Mouse (Mus musculus) retina, embryonic 14.5 days (tissue): ENCODE measurements around the gene Sp9.
A peak's percentile ranks its signal among the peaks of the same experiment; 100 is the strongest.

Source experiments
- DNase-seq: peaks from one replicate; pipeline ENCODE4 v3.0.0-alpha.2; 2015; ENCODE audit warnings: low spot score

Gene Sp9

DNA sequence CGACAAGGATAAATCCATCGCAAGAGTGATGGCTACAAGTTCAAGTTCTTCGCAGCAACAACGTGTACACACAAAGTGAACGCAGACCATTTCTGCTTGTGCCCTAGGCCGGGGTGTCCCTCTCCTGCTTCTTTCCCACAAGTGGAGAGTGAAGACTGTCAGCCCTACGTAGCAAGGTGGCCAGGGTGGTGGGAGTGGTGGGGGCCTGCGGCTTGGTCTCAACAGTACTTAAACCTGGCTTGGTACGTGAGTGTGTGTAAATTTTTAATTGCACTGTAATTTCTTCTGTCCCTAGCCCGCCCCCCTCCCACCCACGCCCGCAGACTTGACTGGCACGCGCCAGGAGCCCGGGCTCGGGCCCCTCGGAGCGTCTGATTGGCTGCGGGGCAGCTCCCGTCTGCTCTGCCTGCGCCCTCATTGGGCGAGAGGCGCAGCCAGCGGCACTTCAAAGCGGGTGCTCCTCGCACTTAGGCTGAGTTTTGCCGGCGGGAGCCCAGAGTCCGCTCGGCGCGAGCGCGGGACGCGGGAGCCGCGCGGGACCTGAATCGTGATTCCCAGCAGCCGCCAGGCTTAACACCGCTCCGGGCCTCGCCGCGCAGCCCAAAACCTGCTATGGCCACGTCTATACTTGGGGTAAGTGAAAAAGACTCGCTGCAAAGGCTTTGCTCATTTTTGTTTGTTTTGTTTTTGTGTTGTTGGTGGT is at the start of gene Sp9:
Gene Sp9, plus strand, starts transcription at position 467 of the 703 bp plus-strand sequence.
- peak; percentile 78 for DNase-seq

DNA sequence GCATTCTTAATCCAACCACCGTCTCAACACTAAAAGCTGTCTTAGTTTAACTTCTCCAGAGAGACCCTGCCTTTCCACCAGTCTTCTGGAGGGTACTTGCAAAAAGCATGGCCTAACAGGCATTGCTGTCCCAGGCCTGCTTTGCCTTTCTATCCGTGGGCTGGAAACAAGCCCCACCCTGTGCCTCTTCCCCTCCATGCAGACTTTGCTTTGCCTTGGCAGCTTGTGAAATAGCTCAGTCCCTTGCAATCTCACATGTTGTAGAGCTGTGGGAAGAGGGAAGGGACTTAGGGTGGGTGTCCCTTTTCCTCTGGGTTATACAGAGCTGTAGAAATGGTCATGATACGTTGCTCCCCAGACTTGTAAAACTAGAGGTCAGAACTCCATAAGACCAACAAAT is 40.6 kb upstream of the Sp9 start:
- no peak for DNase-seq

DNA sequence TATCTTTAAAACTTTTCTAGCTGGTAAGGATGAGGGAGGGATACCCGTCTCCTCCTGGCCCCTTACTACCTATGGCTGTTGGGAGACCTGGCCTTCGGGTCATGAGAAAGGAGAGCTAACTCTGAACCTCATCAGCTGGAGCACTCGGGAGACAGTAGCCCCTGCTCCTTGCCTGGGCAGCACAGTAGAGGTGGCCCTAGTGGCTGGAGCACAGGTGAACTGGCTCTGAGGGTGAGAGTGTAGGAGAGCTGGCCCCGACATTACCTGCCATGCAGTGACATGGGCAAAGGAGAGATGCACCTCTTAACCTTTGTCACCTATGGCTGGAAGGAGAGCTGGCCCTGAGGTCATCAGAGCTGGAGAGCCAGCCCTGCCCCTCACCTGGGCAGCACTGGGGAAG is 30.4 kb upstream of the Sp9 start:
- no peak for DNase-seq

DNA sequence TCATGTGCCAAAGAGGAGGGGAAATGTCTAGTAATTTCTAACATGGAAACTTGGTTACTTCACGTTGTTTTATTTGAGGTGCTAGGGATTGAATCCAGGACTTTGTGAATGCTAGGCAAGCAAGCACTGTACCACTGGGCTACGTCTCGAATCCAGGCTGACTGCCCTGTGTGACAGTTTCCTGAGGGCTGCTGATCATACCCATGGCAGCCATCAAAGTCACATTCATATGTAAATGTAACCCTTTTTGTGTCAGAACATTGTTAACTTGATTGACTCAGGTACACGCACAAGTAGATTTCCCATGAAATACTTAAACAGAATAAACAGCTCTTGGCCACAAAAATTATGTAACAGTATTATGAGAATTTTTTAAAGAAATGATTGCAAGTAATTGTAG is 23.0 kb upstream of the Sp9 start:
- DNase-seq: no peak

DNA sequence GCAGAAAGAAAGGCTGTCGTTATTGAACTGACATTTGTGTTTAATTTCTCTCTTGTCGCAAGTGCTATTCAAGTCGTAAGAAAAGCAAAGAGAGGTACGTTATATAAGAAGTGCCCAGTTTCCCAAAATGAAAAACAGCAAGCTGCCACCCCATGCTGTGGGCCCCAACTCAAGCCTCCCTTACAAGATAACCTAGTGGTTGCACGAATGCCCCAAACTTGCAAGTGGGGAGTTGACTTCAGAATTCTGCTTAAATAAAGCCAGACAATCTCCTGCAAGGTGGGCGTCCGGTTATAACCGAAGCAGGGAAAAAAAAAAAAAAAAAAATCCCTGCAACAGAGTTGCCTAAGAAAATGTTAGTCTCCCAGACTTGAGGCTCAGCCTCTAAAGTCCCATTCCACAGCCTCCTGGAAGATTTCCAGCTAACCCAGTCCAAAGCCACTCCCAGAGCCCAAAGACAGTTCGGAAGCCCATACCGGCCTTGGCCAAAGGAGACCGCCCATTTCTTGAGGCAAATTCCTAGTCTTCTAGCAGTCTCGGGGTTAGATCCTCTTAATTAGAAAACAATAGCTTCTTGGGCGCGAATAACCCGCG is 8.5 kb upstream of the Sp9 start:
- DNase-seq: peak; percentile 20

DNA sequence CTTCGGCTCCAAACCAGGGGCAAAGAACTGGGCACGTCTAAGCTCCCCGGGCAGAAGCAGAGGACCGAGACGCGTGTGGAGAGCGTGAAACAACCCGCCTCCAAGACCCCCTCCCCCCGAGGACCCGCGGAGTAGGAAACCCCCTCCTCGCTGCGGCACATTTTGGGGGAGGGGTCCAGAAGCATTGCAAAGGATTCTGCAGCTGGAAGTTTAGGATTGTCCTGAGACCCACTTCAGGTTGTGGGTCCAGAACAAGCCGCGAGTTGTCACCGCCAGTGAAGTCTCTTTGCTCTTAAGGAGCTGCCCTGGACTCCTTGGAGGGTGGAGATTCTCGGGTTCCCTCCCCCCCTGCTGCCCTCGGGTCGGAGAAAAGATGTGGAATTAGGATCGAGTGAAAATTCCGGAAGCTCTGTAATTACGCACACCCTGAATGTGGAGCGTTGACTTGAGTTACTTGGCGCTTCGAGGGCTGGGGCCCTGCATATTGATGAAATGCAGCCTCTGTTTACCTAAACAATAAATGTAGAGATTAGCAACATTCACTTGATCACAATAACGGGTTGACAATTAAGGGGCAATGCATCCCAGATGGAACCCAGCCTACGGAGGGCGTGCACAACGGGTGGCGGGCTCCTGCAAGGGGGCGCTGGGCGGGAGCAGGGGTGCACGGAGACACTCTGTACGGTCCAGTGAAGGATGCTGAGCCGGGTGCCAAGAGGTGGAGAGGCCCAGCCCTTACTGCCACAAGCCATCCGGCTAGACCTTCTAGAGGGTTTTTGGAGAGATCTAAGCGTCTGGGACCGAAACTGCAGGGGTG is 7.7 kb upstream of the Sp9 start:
- DNase-seq: peak; percentile 29

DNA sequence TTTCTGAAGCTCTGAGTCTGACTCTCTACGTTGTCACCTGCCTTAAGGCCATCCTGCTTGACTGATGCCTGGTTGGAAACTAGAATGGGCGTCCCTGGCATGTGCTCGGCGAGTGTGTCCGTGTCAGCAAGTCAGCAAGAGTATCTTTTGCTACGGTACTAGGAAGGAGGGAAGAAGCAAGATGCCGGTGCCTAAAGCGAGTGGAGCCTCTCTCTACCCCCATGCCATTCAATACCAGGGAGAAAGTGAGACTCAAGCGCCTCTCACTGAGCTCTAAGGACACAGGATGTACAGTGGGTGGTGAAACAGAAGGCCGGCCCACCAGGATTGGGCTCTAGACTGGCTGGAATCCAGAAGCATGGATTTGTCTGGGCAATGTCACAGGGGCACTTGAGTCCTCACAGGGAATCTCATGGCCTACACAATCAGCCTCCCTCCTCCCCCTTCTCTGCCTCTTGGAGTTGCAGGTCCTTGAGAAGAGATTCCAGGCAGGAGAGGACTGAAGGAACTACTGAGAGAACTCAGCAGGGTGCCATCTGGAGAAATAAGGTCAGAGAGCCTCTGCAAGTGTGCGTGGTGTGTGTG is 7.0 kb upstream of the Sp9 start:
- peak; percentile 18 for DNase-seq

DNA sequence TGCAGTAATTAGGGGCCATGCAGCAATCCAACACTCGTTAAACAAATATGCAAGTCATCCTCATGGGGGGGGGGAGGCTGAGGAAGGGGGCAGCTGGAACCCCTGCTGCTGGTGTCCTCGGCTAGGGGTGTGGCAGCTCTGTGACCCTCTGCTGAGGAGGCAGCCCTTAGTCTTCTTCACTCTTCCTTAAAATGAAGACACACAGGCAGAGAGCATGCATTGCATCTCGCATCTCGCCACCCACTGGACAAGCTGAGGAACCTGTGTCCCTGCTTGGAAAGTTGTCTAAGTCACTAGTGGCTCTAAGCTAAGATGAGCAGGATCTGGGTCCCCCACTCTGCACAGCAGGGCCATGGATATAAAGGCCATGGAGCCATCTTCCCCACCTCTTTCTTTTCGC is 5.7 kb upstream of the Sp9 start:
- peak; percentile 35 for DNase-seq

DNA sequence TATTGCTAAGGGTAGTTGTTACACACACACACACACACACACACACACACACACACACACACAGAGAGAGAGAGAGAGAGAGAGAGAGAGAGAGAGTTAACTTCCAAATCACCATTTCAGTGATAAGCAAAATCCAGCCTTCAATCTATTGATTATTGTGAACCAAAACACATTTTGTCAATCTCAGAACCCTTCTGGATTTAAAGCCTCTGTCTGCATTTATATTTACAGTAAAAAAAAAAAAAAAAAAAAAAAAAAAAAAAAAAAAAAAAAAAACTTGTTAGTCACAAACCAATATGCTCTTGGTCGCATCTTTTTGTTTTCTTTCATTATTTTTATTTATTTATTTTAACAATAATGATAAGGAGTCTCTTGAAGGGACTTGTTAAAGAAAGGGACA is 5.1 kb upstream of the Sp9 start:
- peak; percentile 7 for DNase-seq

DNA sequence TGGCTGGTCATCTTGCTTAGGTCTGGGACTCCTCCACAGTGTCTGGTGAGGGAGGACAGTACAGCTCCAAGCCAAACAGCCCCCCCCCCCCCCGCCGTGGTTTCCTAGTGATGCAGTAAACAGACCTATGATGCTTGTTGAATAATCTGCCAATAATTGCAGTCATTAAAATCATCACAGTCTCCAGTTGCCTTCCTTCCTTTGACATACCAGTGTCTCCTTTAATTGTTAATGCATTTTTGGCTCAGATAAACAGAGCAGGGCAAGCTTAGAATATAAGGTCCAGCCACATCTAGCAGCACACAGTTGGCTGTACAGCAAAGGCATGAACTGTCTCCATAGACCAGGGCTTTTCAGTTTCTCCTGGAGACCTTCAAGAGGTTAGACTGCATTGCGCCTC is 4.5 kb upstream of the Sp9 start:
- peak; percentile 16 for DNase-seq

DNA sequence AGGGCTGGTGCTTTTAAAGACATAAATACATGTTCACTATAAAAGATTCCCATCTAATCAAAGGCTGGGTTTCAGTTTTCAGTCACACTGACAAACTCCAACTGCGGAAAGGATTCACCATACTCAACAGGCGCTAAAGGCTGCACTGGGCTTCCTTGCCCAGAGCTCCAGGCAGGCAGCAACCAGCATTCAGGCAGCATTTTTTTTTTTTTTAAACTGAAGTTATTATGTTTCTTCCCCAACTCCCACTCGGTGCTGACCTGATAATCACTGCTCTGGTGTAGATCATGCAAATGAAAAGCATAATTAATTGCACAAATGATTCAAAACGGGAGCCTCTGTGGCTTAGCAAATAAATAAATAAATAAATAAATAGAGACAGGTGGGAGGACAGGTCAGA is 3.9 kb upstream of the Sp9 start:
- peak; percentile 20 for DNase-seq

DNA sequence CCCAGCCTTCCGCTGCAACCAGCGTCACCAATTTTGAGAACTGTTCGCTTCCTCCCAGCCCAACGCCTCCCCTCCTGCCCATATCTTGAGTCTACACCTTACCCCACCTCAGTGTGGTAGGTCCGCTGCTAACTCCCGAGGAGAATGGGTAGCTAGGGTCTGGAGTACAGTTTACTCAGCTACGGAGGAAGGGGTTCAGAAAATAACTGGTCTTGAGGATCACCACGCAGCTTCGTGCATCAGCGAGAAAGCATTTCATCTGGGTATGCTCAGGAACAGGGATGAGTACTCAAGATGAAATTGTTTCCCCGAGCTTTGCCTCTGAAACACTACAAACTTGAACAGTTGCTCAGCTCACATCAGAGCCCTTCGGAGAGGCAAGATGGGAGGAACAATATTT is 3.4 kb upstream of the Sp9 start:
- peak; percentile 52 for DNase-seq

DNA sequence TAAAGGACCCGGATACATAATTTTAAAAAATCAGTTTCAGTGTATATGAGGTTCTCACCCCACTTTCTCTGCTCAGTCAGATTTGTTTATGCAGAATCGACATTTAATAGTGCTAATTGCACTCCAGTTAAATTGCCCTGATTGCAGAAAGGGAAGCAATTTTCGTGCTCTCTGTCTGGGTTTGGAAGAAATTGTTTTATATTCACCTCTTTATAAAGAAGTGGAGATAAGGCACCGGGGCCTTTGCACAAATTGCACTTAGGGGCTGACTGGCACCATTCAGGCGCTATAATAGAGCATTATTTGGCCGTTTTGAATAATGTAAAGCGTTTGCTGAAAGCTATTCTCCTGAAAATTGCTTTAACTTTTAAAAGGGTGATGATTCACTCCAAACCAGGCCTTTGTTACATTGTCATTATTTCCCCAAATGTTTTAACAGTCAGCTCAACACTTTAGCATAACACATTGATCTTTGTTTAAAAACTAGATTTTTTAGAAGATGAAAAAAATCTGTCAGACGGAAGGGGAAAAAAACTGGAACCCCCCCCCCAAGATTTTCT is 2.8 kb upstream of the Sp9 start:
- peak; percentile 30 for DNase-seq

DNA sequence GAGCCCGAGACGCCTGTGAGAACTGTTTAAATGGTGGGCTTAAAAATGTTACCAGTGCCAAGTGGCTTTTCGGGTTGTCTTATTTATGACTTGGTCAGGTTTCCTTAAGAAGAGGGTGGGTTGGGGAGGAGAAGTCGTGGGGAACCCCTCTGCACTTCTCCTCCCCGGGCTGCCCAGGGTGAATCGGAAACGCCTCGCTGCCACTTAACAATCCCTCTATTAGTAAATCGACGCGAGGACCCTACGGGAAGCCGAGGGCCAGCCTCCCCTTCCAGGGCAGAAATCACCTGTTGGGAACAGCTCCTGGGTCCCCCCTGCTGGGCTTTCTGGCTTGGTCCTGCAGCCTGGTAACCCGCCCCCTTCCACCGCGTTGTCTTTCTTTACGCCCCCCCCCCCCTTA is 2.1 kb upstream of the Sp9 start:
- peak; percentile 35 for DNase-seq

DNA sequence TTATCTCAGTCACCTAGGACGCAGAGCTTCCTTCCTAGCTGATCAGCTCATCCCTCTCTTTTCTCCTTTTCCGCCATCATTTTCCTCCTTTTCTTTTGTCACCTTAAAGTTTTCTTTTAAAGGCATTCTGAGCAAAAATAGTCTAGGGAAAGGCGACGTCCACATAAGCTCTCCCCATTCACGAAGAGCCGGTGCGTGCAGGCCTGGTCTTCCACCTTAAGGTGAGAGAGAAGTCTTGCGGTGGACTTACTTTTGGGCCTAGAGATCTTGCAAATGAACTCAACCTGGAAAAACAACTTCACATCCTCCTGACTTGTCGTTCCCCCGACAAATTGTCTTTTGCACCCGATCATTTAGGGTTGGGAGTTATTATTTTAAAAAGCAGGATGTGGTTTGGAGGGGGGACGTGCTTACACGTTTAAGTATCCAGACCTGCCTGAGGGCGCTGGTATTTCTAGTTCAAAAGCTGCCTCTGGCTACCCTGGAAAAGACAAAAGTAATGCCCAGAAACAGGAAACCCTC is 1.6 kb upstream of the Sp9 start:
- peak; percentile 21 for DNase-seq

DNA sequence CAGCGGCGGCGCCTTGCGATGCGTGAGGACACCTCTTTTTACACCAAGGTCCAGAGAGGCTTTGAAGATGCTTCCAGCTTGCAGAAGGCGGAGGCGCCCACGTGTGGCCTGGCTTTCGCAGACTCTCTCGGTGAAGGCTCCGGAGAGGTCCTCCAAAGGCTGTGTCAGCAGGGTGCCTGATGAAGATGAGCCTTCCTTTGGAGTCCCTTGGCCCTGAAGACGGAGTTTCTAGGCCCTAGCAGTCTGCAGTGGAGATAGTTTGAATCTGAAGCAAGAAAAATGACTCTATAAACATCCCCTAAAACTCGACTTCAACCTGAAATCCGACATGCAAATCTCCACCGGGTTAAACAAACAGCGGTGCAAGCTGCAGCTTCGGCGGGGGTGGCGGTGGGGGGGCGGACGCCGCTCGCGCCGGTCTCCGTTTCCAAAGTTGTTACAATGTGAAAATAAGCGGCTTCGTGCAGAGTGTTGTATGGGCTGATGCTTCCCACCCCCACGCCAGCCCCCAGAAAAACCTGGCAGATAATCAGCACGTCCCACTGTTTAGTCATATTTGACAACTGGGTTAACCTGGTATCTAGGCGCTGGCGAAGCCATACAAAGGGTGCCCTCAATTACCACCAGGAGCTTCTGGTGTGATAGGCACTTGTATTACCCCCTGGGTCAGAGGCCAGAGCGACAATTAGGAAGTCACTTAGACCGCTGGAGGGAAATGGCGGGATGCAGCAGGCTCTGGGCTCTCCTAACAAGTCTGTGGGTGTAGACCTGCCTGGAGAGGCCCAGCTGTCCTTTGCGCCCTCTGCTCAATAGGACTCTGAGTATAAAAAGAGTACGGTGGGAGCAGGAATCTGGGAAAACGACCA is 899 bp upstream of the Sp9 start:
- DNase-seq: peak; percentile 49

DNA sequence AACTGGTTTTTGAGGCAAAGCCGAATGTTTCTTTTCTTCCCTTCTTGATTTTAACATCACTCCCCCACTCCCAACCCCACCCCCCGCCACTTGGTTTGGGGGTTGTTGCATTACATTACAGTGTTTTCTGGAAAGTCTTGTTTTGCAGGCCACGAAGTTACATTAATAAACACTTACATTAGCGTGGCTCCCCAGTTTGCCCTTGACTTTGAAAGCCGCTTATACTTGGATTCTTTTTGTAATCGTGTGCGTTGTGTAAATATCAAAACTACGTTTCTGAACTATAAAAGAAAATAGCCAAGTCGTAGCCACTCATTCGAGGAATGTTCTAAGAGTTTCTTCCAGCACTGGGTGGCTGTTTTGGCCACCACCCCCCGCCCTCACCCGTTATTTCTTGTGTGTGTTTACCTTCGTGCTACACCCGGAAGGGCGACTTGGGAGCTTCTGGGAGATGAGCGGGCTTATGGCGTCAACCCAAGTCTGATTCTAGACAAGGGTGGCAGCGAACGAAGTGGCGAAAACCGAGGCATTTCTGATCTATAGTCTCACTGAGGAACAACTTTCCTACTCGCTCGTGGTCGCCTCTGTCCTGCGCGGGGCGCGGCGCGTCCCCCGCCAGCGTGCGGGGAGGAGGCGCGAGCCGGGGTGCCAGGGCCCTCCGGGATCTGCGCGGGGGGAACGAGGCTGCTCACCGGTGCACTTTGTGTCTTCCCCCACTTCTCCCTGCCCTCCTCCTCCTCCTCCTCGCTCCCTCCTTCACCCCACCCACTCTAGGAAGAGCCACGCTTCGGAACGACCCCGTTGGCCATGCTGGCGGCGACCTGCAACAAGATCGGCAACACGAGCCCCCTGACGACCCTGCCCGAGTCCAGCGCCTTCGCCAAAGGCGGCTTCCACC is 875 bp downstream of the Sp9 start:
- DNase-seq: peak; percentile 42

DNA sequence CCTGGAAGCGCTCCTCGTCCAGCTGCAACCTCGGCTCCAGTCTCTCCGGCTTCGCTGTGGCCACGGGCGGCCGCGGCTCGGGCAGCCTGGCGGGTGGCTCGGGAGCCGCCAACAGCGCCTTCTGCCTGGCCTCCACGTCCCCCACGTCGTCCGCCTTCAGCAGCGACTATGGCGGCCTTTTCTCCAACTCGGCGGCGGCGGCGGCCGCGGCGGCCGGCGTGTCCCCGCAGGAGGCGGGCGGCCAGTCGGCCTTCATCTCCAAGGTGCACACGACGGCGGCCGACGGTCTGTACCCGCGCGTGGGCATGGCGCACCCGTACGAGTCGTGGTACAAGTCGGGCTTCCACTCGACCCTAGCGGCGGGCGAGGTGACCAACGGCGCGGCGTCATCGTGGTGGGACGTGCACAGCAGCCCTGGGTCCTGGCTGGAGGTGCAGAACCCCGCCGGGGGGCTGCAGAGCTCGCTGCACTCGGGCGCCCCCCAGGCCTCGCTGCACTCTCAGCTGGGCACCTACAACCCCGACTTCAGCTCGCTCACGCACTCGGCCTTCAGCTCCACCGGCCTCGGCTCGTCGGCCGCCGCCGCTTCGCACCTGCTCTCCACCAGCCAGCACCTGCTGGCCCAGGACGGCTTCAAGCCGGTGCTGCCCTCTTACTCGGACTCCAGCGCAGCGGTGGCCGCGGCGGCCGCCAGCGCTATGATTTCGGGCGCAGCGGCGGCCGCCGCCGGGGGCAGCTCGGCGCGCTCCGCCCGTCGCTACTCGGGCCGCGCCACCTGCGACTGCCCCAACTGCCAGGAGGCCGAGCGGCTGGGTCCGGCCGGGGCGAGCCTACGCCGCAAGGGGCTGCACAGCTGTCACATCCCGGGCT is 1.8 kb downstream of the Sp9 start:
- peak; percentile 57 for DNase-seq
